Mouse (Mus musculus) CD4-positive naive resting alpha-beta T cell, adult 57 days (primary cell): ENCODE measurements around the gene Ptchd1. TPM values are rescaled to one million over a fixed set of nuclear protein-coding genes. Genes with fewer than 3 reads are reported as not detected.

ENCODE experiments used
- total RNA-seq: library from RNA; stranded (reverse); gene quantifications from one replicate; pipeline ENCODE4 v1.2.4, GENCODE M21; 2023

Ptchd1 gene
- total RNA-seq: not detected

GRCm38 (mm10) chrX:155623701-155624281 is at the start of gene Ptchd1:
TSS of gene Ptchd1 (minus strand) at chrX:155623814.

GRCm38 (mm10) chrX:155624341-155624841 is 777 bp upstream of the Ptchd1 start, which contains the start of gene Gm15155:
TSS of gene Gm15155 (plus strand) at chrX:155624741.

Other genes starting within 250 kb of the Ptchd1 start
- gene Gm15155, start 927 bp upstream of the Ptchd1 start, total RNA-seq: not detected